Mouse (Mus musculus) macrophage (primary cell): ENCODE measurements around the gene Ptges3. TPM values are rescaled to one million over a fixed set of nuclear protein-coding genes. Genes with fewer than 3 reads are reported as not detected.

Source experiments
- polyA plus RNA-seq: library from polyadenylated mRNA; stranded (reverse); fragments of 250-400 nt; gene quantifications from 3 replicates; pipeline ENCODE4 v1.2.4, GENCODE M21; 2018; ENCODE audit warnings: inconsistent platforms

Ptges3 gene
- polyA plus RNA-seq, 1 experiment from 2014 or later = 66.7 TPM

Other genes with a start within 250 kb of the Ptges3 start
- not detected in 3 replicates for gene Rdh19, start 209.0 kb upstream of the Ptges3 start, polyA plus RNA-seq
- not detected in 3 replicates for gene Rdh16f2, start 192.5 kb upstream of the Ptges3 start, polyA plus RNA-seq
- gene Rdh7, start 170.1 kb upstream of the Ptges3 start, polyA plus RNA-seq = not detected in 3 replicates
- not detected in 3 replicates for gene Sdr9c7, start 160.4 kb upstream of the Ptges3 start, polyA plus RNA-seq
- not detected in 3 replicates for gene Hsd17b6, start 51.3 kb upstream of the Ptges3 start, polyA plus RNA-seq
- 3.5 to 24.5 TPM (median 8.9 TPM) in 3 replicates for gene Prim1, start 43.8 kb upstream of the Ptges3 start, polyA plus RNA-seq
- 676 to 712 TPM (median 694 TPM) in 3 replicates for gene Naca, start 23.4 kb upstream of the Ptges3 start, polyA plus RNA-seq
- 455 to 1,015 TPM (median 549 TPM) in 3 replicates for gene Atp5b, start 24.3 kb downstream of the Ptges3 start, polyA plus RNA-seq
- 20.2 to 33.8 TPM (median 31.2 TPM) in 3 replicates for gene Baz2a, start 32.6 kb downstream of the Ptges3 start, polyA plus RNA-seq
- gene Rbms2, start 121.3 kb downstream of the Ptges3 start, polyA plus RNA-seq = 18.9 to 45.4 TPM (median 23.8 TPM) in 3 replicates
- gene Gls2, start 135.5 kb downstream of the Ptges3 start, polyA plus RNA-seq = not detected in 3 replicates
- gene Spryd4, start 152.9 kb downstream of the Ptges3 start, polyA plus RNA-seq = 5.3 to 10.6 TPM (median 6.9 TPM) in 3 replicates
- gene Mip, start 166.9 kb downstream of the Ptges3 start, polyA plus RNA-seq = not detected in 3 replicates
- 4.1 to 22.4 TPM (median 9.6 TPM) in 3 replicates for gene Timeless, start 173.1 kb downstream of the Ptges3 start, polyA plus RNA-seq
- gene Apon, start 195.1 kb downstream of the Ptges3 start, polyA plus RNA-seq = not detected in 3 replicates
- 0.16 to 0.18 TPM in 2 of 3 replicates, not detected in the other for gene Apof, start 209.7 kb downstream of the Ptges3 start, polyA plus RNA-seq
- gene Stat2, start 211.6 kb downstream of the Ptges3 start, polyA plus RNA-seq = 83.8 to 206 TPM (median 96.7 TPM) in 3 replicates
- 0.10 TPM in 1 of 3 replicates, not detected in the others for gene Il23a, start 239.8 kb downstream of the Ptges3 start, polyA plus RNA-seq
- 2.9 to 5.7 TPM (median 3.4 TPM) in 3 replicates for gene Pan2, start 244.4 kb downstream of the Ptges3 start, polyA plus RNA-seq